ENCODE assay signal across 11 mouse cellular contexts in the genomic region with DNA sequence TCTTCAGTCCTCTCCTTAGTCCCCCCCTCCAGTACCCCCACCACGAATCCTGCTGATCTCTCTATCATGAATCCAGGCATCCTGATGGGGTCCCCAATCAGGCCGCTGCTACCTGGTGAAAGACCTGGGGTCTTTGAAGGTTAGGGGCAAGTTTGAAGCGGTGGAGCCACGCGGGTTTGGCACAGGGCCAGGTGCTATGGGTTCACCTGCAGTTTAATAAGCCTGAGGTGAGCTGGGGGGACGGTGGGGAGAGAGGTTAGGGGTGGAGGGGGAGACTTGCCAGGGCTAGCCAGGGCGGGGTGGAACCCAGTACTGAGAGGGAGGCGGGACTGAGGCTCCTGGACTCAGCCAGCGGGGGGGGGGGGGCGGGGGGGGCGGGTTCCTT. TPM values are rescaled to one million over a fixed set of nuclear protein-coding genes. Genes with fewer than 3 reads are reported as not detected.
DNase-seq lines count a peak whose midpoint lies in the region; ATAC-seq and TF ChIP-seq lines count a peak whose summit lies in the region.
"Had no signal": no experiment of that assay in that cellular context is flagged by ENCODE, and none has a peak within 500 bp of the region (broad histone marks: within the 10 kb centered on the region; RNA-seq: fewer than 3 reads in every experiment).

No protein-coding gene starts in this region.

- H3K9me3 ChIP-seq in kidney, embryonic 15.5 days (replicated peaks), result no peaks in the 10 kb centered on the region
- no peaks in the 10 kb centered on the region for H3K9me3 ChIP-seq in embryonic facial prominence, embryonic 14.5 days (ENCODE audit: control insufficient read depth, low read length)
- no peaks in the 10 kb centered on the region for H3K9me3 ChIP-seq in hindbrain, postnatal 0 days (ENCODE audit: low read length)
- no peaks in the 10 kb centered on the region for H3K9me3 ChIP-seq in neural tube, embryonic 12.5 days
- H3K9me3 ChIP-seq: liver, embryonic 15.5 days had no signal

- peak overlapping the region; percentile 55 for H3K4me2 ChIP-seq in kidney, embryonic 15.5 days
- H3K4me2 ChIP-seq in embryonic facial prominence, embryonic 14.5 days (ENCODE audit: low read depth, low read length), result peak overlapping the region; percentile 54
- H3K4me2 ChIP-seq in hindbrain, postnatal 0 days (ENCODE audit: low read depth, low read length), result peak overlapping the region; percentile 53; the same call in 1 of the 2 replicates
- H3K4me2 ChIP-seq in neural tube, embryonic 12.5 days (replicated peaks), result peak overlapping the region; percentile 59
- H3K4me2 ChIP-seq: liver, embryonic 15.5 days had no signal

- no peak for DNase-seq in kidney, postnatal 36 days
- DNase-seq in embryonic facial prominence, embryonic 14.5 days (ENCODE audit: low spot score), result no peak
- DNase-seq in hindbrain, postnatal 0 days (ENCODE audit: low spot score), result no peak
- DNase-seq in adrenal gland, postnatal 36 days, result no peak
- DNase-seq in cerebellum, postnatal 36 days, result no peak
- no peak for DNase-seq in spleen, adult 12 weeks (ENCODE audit: low spot score)

- 0 out of 2 replicates have a peak overlapping the region, but pooled peaks have one; percentile 30 for H3K4me3 ChIP-seq in kidney, embryonic 15.5 days (replicated peaks)
- peak overlapping the region; percentile 31 for H3K4me3 ChIP-seq in embryonic facial prominence, embryonic 14.5 days (ENCODE audit: low read depth, low read length)
- no peak overlapping the region for H3K4me3 ChIP-seq in hindbrain, postnatal 0 days (ENCODE audit: low read length)
- H3K4me3 ChIP-seq in neural tube, embryonic 12.5 days, result no peak overlapping the region
- H3K4me3 ChIP-seq: liver, embryonic 15.5 days had no signal

- TF ChIP-seq CTCF in hindbrain, postnatal 0 days (IDR thresholded peaks at IDR 0.05; ENCODE audit: low read depth), result no peak

- no peak overlapping the region for H3K9ac ChIP-seq in kidney, embryonic 15.5 days
- H3K9ac ChIP-seq in embryonic facial prominence, embryonic 14.5 days (ENCODE audit: low read depth, low read length), result 0 out of 2 replicates have a peak overlapping the region, but pooled peaks have one; percentile 37
- H3K9ac ChIP-seq in hindbrain, postnatal 0 days (replicated peaks; ENCODE audit: low read length), result no peak overlapping the region
- 0 out of 2 replicates have a peak overlapping the region, but pooled peaks have one; percentile 26 for H3K9ac ChIP-seq in neural tube, embryonic 12.5 days
- H3K9ac ChIP-seq: liver, embryonic 15.5 days had no signal

- 4% methylated on average over 6 of the region's 11 CpGs for WGBS in kidney, embryonic 15.5 days
- 6% methylated on average over 7 of the region's 11 CpGs for WGBS in embryonic facial prominence, embryonic 14.5 days
- WGBS in hindbrain, postnatal 0 days, result 0% methylated on average over 5 of the region's 11 CpGs
- WGBS in neural tube, embryonic 12.5 days, result 4% methylated on average over 10 of the region's 11 CpGs

- H3K36me3 ChIP-seq in kidney, embryonic 15.5 days, result no peaks in the 10 kb centered on the region
- H3K36me3 ChIP-seq in embryonic facial prominence, embryonic 14.5 days (ENCODE audit: control insufficient read depth, insufficient read depth, low read length), result no peaks in the 10 kb centered on the region
- no peaks in the 10 kb centered on the region for H3K36me3 ChIP-seq in hindbrain, postnatal 0 days (ENCODE audit: insufficient read depth, low read length)
- no peaks in the 10 kb centered on the region for H3K36me3 ChIP-seq in neural tube, embryonic 12.5 days
- H3K36me3 ChIP-seq: liver, embryonic 15.5 days had no signal

- H3K4me1 ChIP-seq in kidney, embryonic 15.5 days, result peaks cover 37% of the 10 kb centered on the region
- peaks cover 37% of the 10 kb centered on the region for H3K4me1 ChIP-seq in embryonic facial prominence, embryonic 14.5 days (ENCODE audit: control insufficient read depth, insufficient read depth, low read length)
- H3K4me1 ChIP-seq in hindbrain, postnatal 0 days (ENCODE audit: insufficient read depth, low read length), result peaks cover 20% of the 10 kb centered on the region
- H3K4me1 ChIP-seq in neural tube, embryonic 12.5 days, result peaks cover 44% of the 10 kb centered on the region
- H3K4me1 ChIP-seq: liver, embryonic 15.5 days had no signal

- H3K27ac ChIP-seq in kidney, embryonic 15.5 days, result no peak overlapping the region
- H3K27ac ChIP-seq in embryonic facial prominence, embryonic 14.5 days (replicated peaks; ENCODE audit: low read depth, low read length), result peak overlapping the region; percentile 1; the same call in 1 of the 2 replicates
- H3K27ac ChIP-seq in hindbrain, postnatal 0 days, result no peak overlapping the region
- H3K27ac ChIP-seq in neural tube, embryonic 12.5 days, result no peak overlapping the region
- H3K27ac ChIP-seq: liver, embryonic 15.5 days had no signal

- H3K27me3 ChIP-seq in kidney, embryonic 15.5 days, result peaks cover 100% of the 10 kb centered on the region
- H3K27me3 ChIP-seq in embryonic facial prominence, embryonic 14.5 days (replicated peaks; ENCODE audit: control insufficient read depth, insufficient read depth, low read length), result peaks cover 88% of the 10 kb centered on the region
- peaks cover 41% of the 10 kb centered on the region for H3K27me3 ChIP-seq in hindbrain, postnatal 0 days (ENCODE audit: insufficient read depth, low read length)
- H3K27me3 ChIP-seq in neural tube, embryonic 12.5 days (replicated peaks), result peaks cover 81% of the 10 kb centered on the region

- ATAC-seq in kidney, embryonic 15.5 days (replicated peaks; ENCODE audit: low FRiP score), result no peak
- no peak for ATAC-seq in embryonic facial prominence, embryonic 14.5 days (ENCODE audit: low read depth)
- ATAC-seq in hindbrain, postnatal 0 days, result no peak
- no peak for ATAC-seq in neural tube, embryonic 12.5 days (ENCODE audit: low FRiP score, low read depth)
- ATAC-seq: intestine, postnatal 0 days had no signal

RNA-seq across cellular contexts. Expression of gene Wnt10a, which starts 3.8 kb away (rescaled TPM):
- polyA plus RNA-seq in kidney, embryonic 15.5 days (2015; fragmentation: Nextera tagmentation; extraction: Ambion mirVana), result 0.43 and 0.89 TPM in 2 replicates
- polyA plus RNA-seq in embryonic facial prominence, embryonic 14.5 days (2014; fragmentation: Nextera tagmentation; extraction: Ambion mirVana), result 6.1 and 6.7 TPM in 2 replicates
- total RNA-seq in hindbrain, postnatal 0 days (2014; rRNA removed), result 1.8 and 2.7 TPM in 2 replicates
- 0.48 and 0.68 TPM in 2 replicates for polyA plus RNA-seq in hindbrain, postnatal 0 days (2015; fragmentation: Nextera tagmentation; extraction: Ambion mirVana)
- polyA plus RNA-seq in neural tube, embryonic 12.5 days (2016; fragmentation: Nextera tagmentation; extraction: Ambion mirVana), result 1.2 and 1.4 TPM in 2 replicates
- total RNA-seq in adrenal gland, postnatal 36 days (2021), result under 1 TPM; 0.36 to 0.43 TPM
- polyA plus RNA-seq: intestine, postnatal 0 days; liver, embryonic 15.5 days had no signal

RNA-seq across cellular contexts. Expression of gene Wnt6, which starts 23.4 kb away (rescaled TPM):
- polyA plus RNA-seq in kidney, embryonic 15.5 days (2015; fragmentation: Nextera tagmentation; extraction: Ambion mirVana), result 2.0 and 2.3 TPM in 2 replicates
- polyA plus RNA-seq in embryonic facial prominence, embryonic 14.5 days (2014; fragmentation: Nextera tagmentation; extraction: Ambion mirVana), result 16.1 and 23.1 TPM in 2 replicates
- 5.9 and 11.2 TPM in 2 replicates for total RNA-seq in hindbrain, postnatal 0 days (2014; rRNA removed)
- polyA plus RNA-seq in hindbrain, postnatal 0 days (2015; fragmentation: Nextera tagmentation; extraction: Ambion mirVana), result 6.7 and 7.4 TPM in 2 replicates
- 12.5 and 13.8 TPM in 2 replicates for polyA plus RNA-seq in neural tube, embryonic 12.5 days (2016; fragmentation: Nextera tagmentation; extraction: Ambion mirVana)
- 1 to 10 TPM; 3.9 to 4.3 TPM for total RNA-seq in adrenal gland, postnatal 36 days (2021)

RNA-seq across cellular contexts. Expression of gene Prkag3, which starts 46.1 kb away (rescaled TPM):
- 0.44 and 0.73 TPM in 2 replicates for polyA plus RNA-seq in kidney, embryonic 15.5 days (2015; fragmentation: Nextera tagmentation; extraction: Ambion mirVana)
- polyA plus RNA-seq in embryonic facial prominence, embryonic 14.5 days (2014; fragmentation: Nextera tagmentation; extraction: Ambion mirVana), result 4.5 and 6.4 TPM in 2 replicates
- not detected in 2 replicates for total RNA-seq in hindbrain, postnatal 0 days (2014; rRNA removed)
- not detected in 2 replicates for polyA plus RNA-seq in hindbrain, postnatal 0 days (2015; fragmentation: Nextera tagmentation; extraction: Ambion mirVana)
- 0.10 and 0.40 TPM in 2 replicates for polyA plus RNA-seq in neural tube, embryonic 12.5 days (2016; fragmentation: Nextera tagmentation; extraction: Ambion mirVana)
- total RNA-seq in adrenal gland, postnatal 36 days (2021), result under 1 TPM in 1 of 2 experiments, not detected in 1; 0.23 TPM

RNA-seq across cellular contexts. Expression of gene Cdk5r2, which starts 59.6 kb away (rescaled TPM):
- polyA plus RNA-seq in kidney, embryonic 15.5 days (2015; fragmentation: Nextera tagmentation; extraction: Ambion mirVana), result 0.05 TPM in 1 of 2 replicates, not detected in the other
- polyA plus RNA-seq in embryonic facial prominence, embryonic 14.5 days (2014; fragmentation: Nextera tagmentation; extraction: Ambion mirVana), result 0.60 and 0.79 TPM in 2 replicates
- total RNA-seq in hindbrain, postnatal 0 days (2014; rRNA removed), result 59.2 and 75.3 TPM in 2 replicates
- 12.3 and 13.6 TPM in 2 replicates for polyA plus RNA-seq in hindbrain, postnatal 0 days (2015; fragmentation: Nextera tagmentation; extraction: Ambion mirVana)
- polyA plus RNA-seq in neural tube, embryonic 12.5 days (2016; fragmentation: Nextera tagmentation; extraction: Ambion mirVana), result 5.7 and 7.6 TPM in 2 replicates
- total RNA-seq in adrenal gland, postnatal 36 days (2021), result 1 to 10 TPM; 2.8 to 3.5 TPM
- total RNA-seq: gastrocnemius, adult 8-10 months had no signal
- polyA plus RNA-seq: liver, embryonic 15.5 days had no signal

Comparison
In these comparisons a context has a peak if more than half of its experiments do, and no peak if none do; other contexts are left out.
1. H3K4me3 ChIP-seq: peak in kidney, embryonic 15.5 days (single experiment) and embryonic facial prominence, embryonic 14.5 days (single experiment); none in hindbrain, postnatal 0 days (single experiment) and neural tube, embryonic 12.5 days (single experiment).
2. H3K9ac ChIP-seq: peak in embryonic facial prominence, embryonic 14.5 days (single experiment) and neural tube, embryonic 12.5 days (single experiment); none in kidney, embryonic 15.5 days (single experiment) and hindbrain, postnatal 0 days (single experiment).
3. Peak in every context shown above with its lines, with median percentiles within 50 percentile points of each other: H3K4me2 ChIP-seq.